Mouse (Mus musculus) heart, adult 8-10 months (tissue): ENCODE measurements around the gene Tmem132d. TPM values are rescaled to one million over a fixed set of nuclear protein-coding genes. Genes with fewer than 3 reads are reported as not detected.
"Not testable (repeated sequence)": the region's sequence is repeated elsewhere in the genome, so short reads cannot be mapped to it uniquely, and the experiment has no call there.

Experiments used
- DNase-seq: peaks from one replicate; pipeline ENCODE4 v3.0.0; 2022; ENCODE audit warnings: low spot score
- total RNA-seq, 4 experiments: library from RNA; stranded (reverse); gene quantifications; 2 replicates each; pipeline ENCODE4 v1.2.4; 2022

Gene Tmem132d
- total RNA-seq, 4 experiments from 2014 or later, result not detected

GRCm38 (mm10) chr5:127800907-127801306 is 632.0 kb downstream of the Tmem132d start:
- no peak for DNase-seq

GRCm38 (mm10) chr5:127781221-127781620 is 651.7 kb downstream of the Tmem132d start:
- no peak for DNase-seq

GRCm38 (mm10) chr5:127775749-127776148 is 657.1 kb downstream of the Tmem132d start:
- no peak for DNase-seq

GRCm38 (mm10) chr5:127758576-127758975 is 674.3 kb downstream of the Tmem132d start:
- DNase-seq, result no peak

- no peak for DNase-seq
Observed at GRCm38 (mm10) chr5:127756671-127757423, 676.0 kb downstream of the Tmem132d start.

- DNase-seq, result no peak
Observed at GRCm38 (mm10) chr5:127756011-127756410, 676.9 kb downstream of the Tmem132d start.

- no peak for DNase-seq
Observed at GRCm38 (mm10) chr5:127755594-127755993, 677.3 kb downstream of the Tmem132d start.

- DNase-seq, result no peak
Observed at GRCm38 (mm10) chr5:127751262-127751975, 681.5 kb downstream of the Tmem132d start.

GRCm38 (mm10) chr5:127749540-127749939 is 683.3 kb downstream of the Tmem132d start:
- DNase-seq, result not testable (repeated sequence)

- no peak for DNase-seq
Observed at GRCm38 (mm10) chr5:127741331-127741730, 691.5 kb downstream of the Tmem132d start.

Other genes with a start within 250 kb of the Tmem132d start
- under 1 TPM; 0.11 to 0.16 (median 0.15) TPM for gene Fzd10, start 167.8 kb upstream of the Tmem132d start, total RNA-seq